Mouse (Mus musculus): ENCODE data around the gene Wdr53.
"Not testable (repeated sequence)": the region's sequence is repeated elsewhere in the genome, so short reads cannot be mapped to it uniquely, and the experiment has no call there.

The Wdr53 gene

DNA sequence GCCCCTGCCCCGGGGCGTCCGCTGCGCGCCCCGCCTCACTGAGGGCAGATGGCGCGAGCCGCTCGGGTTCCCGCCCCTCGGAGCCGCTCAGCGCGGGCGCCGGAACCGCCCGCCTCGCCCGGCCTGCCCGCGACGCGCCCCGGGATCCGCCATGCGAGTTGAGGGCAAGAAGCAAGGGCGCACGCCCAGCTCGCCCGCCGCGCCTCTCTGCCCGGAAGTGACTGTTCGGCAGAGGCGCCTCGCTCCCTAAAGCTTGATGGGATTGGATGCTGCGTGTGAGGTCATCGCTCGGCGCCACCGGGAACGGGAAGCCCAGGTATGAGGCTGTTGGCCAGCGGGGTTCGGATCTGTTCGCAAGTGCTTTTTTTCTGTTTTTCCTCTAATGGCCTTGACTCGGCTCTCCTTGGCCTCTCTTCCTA is at the start of gene Wdr53, which contains the start of gene Fbxo45:
TSS of gene Wdr53 (plus strand) at position 276 of the 419 bp plus-strand sequence.
TSS of gene Fbxo45 (minus strand) at position 207 of the 419 bp plus-strand sequence.
- DNase-seq: peak; percentile 97 to 98

DNA sequence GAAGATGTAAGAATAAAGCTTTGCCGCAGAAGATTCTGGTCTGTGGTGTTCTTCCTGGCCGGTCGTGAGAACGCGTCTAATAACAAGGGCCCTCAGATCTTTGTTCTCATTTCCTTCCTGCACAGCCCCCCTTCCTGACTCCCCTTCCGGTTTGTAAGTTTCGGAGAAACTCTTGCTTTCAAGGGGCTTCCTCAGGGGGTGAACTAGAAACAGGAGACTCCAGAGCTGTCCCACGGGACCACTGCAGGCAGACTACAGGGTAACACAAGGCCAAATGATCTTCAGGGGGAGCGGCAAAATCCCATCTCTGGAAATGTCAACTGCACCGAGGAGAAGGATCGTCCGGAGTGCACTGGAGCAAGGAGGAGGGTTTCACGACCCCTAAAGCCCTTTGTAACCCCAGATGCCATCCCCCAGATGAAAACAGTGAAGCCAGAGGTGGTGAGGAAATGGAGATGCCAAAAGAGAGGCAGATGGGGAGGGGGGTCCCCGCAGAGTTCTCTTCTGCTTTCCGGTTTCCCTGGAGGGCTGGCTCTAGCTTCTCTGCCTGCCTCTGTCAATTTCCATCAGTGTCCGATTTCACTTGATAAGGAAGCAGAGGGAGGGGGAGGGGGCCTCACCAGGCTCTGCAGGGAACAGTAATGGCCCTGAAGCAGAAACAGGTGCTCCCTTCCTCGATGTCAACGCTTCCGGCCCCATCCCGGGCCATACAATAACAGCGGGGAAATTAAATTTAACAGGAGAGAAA is 46.6 kb upstream of the Wdr53 start:
- peak; percentile 50 to 62 for DNase-seq

- DNase-seq: no peak
These were observed 46.1 kb upstream of the Wdr53 start for GRCm38 (mm10) chr16:32201004-32201325.

- peak; percentile 30 to 60 for DNase-seq
These were observed 44.3 kb upstream of the Wdr53 start for GRCm38 (mm10) chr16:32202681-32203080.

DNA sequence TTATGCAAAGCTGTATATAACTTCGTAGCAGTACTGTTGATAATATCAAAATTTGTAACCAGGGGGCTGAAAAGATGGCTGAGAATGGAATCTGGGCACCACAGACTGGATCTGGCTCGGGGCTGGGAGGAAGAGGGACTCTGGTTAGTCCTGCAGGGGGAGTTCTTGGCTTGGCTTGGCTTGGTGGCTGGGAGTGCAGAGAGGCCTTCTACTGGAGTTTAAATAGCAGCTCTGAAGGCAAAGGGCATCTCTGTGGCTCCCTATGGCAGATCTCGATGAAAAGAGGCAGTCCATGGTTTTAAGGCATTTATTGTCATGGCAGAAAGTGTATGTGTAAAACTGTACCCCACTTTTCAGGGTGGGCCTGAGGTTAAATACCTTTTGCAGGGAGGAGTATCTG is 42.1 kb upstream of the Wdr53 start:
- DNase-seq: peak in 1 of 2 experiments; percentile 25

- DNase-seq: no peak
These were observed 32.9 kb upstream of the Wdr53 start for GRCm38 (mm10) chr16:32214156-32214555.

- DNase-seq: no peak
These were observed 32.0 kb upstream of the Wdr53 start for GRCm38 (mm10) chr16:32214804-32215576.

GRCm38 (mm10) chr16:32221803-32222202 is 25.2 kb upstream of the Wdr53 start:
- no peak for DNase-seq

- DNase-seq: no peak
These were observed 24.6 kb upstream of the Wdr53 start for GRCm38 (mm10) chr16:32222399-32222798.

GRCm38 (mm10) chr16:32232050-32232449 is 15.0 kb upstream of the Wdr53 start:
- DNase-seq: not testable (repeated sequence)

GRCm38 (mm10) chr16:32237930-32238680 is 8.9 kb upstream of the Wdr53 start:
- no peak for DNase-seq

GRCm38 (mm10) chr16:32239428-32240312 is 7.4 kb upstream of the Wdr53 start:
- DNase-seq: no peak

DNA sequence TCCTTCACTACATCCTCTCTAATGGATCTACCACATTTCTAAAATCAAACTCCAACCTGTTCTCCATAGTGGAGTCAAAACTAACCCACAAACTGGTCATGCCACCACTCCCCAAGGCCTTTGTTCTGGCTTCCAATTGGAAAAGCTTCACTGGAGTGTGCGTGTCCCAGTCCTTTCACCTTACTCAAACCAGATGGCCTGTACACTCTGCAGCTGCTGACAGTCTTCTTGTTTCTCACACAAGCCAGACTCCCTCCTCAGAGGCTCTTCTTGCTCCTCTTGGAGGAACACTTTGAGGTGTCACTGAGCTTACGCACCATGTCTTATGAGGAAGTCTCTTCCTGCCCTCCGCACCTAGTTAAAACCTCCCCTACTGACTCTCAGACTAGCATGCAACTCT is 3.1 kb upstream of the Wdr53 start:
- no peak for DNase-seq

DNA sequence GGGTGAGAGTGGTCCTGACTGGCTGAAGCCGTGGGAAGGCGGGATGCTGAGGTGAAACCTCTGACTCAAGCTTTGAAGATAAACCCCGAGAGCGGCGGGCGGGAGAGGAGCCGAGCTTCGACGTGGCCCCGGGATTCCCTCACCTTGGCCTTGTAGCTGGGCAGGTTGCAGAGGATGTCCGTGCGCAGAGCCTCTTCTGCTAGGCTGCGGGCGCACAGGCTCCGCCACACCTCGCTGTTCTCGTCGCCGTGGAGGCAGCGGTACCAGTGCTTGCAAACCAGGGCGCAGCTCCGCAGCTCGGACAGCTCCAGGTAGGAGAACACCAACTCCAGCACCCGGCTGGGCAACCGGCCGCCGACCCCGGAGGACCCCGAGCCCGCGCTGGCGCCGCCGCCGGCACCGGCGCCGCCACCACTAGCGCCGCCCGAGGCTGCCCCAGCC is 656 bp upstream of the Wdr53 start:
- peak; percentile 73 to 77 for DNase-seq

DNA sequence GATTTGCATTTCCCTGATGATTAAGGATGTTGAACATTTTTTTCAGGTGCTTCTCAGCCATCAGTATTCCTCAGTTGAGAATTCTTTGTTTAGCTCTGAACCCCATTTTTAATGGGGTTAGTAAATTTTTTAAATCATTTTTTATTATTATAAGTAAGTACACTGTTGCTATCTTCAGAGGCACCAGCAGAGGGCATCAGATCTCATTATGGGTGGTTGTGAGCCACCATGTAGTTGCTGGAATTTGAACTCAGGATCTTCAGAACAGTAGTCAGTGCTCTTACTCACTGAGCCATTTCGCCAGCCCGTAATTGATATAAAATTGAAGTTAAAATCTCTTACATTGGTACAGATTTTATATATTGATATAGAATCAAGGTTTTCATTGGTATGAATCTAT is 17.2 kb downstream of the Wdr53 start:
- DNase-seq: not testable (repeated sequence)

GRCm38 (mm10) chr16:32271291-32271690 is 24.3 kb downstream of the Wdr53 start, which contains the start of gene Smco1:
Smco1 (plus strand) TSS chr16:32271468.
- no peak for DNase-seq

DNA sequence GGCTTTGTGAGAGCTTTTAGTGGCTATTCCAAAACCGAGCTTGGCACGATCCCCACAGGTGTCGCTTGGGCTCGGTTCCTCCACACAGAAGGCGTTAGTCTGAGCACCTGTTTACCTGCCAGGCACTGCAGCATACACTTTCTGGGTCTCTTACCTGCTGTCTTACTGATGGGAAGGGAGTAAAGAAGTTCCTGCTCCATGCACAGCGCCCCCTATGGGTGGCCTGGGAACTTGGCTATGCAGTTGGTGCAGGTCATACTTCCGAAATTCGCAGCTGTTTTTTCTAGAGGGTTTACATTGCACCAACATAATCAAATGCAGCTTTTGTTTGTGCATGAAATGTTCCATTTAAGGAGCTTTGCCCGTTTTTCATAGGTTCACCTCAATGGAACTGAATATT is 26.3 kb downstream of the Wdr53 start:
- DNase-seq: peak in 1 of 2 experiments; percentile 40

DNA sequence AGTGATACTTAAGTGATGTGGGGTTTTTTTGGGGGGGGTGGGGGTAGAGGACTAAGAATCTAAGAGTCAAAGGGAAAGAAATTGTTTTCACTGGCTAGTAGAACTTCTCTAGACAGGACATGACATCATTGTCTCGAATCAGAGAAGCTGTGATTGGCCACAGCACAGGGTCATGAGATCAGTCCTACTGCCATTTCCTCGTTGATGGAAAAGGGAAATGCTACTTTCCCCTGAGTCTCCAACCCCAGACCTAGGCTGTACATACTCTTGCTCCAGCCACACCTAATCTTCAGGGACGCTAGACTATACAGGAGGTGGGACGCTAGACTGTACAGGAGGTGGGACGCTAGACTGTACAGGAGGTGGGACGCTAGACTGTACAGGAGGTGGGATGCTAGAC is 28.0 kb downstream of the Wdr53 start:
- no peak for DNase-seq

DNA sequence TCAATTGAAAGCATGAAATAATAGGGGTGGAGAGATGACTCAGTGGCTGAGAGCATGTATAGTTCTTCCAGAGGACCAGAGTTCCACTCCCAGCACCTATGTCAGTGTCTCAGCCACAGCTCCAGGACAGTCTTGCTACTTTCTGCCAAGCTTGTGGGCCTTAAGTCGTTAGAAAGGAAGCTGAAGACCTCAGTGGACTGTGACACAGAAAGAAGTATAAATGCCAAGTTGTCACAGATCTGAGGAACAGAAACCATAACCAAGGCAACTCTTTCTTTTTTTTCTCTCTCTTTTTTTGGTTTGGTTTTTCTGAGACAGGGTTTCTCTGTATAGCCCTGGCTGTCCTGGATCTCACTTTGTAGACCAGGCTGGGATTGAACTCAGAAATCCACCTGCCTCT is 28.8 kb downstream of the Wdr53 start:
- no peak for DNase-seq

DNA sequence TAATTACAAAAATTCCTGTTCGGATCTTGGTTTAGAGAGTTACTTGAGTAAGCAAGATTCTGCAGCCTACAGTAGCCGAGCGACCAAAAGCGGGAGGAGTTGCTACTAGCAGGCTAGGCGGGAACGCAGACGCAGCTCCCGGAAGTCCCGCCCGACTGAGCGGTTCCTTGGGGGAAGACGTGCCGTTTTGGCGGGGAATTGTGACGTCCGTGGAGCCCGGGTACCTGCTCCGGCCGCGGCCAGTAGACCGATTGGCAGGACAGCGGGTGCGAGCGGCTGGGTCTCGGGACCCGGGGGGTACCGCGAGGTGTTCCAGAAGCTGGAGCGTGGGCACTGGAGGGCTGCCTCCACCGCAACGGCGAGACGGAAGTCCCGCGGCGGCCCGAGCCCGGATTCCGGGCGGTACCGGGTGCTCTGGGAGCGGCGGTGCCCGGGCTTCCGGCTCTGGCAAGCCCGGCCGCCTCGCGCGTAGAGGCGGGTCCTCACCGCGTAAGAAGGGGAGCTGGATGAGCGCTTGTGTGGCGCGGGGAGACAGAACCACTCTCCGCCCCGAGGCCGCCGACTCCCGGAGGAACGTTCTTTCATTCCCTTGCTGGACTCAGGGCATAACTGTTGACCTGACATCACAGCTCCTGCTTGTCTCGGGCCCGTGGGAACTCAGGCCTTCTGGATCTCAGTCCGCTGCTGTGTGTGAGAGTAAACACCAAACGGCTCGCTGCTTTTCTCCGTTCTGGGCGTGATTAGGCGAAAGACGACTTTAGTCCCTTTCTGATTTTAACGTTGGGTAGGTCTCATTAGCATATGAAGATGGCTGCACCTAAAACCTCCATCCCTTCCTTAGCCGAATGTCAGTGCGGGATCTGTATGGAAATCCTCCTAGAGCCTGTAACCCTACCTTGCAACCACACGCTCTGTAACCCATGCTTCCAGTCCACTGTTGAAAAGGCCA is 30.6 kb downstream of the Wdr53 start, which contains the start of gene Rnf168:
TSS of gene Rnf168 (plus strand) at position 152 of the 949 bp plus-strand sequence.
- peak; percentile 88 to 93 for DNase-seq

DNA sequence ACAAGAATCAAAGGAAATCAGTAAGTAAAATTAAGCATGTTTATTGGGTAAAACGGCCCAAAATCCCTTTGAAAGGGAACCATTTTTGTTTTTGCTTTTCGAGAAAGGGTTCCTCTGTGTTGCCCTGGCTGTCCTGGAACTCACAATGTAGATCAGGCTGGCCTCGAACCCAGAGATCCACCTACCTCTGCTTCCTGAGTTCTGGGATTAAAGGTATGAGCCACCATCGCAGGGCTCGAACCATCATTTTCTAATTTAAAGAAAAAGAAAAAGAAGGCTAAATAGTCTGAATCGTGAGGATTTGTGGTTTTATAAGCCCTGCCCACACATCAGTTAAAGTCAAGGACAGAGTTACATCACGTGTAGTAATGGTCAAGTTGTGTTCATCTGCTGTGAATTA is 31.4 kb downstream of the Wdr53 start:
- DNase-seq: no peak

Measured in cerebellum, postnatal 14 days (tissue).